Mouse (Mus musculus) hindbrain, embryonic 16.5 days (tissue): ENCODE data around the gene Wnk2. TPM values are rescaled to one million over a fixed set of nuclear protein-coding genes. Genes with fewer than 3 reads are reported as not detected.

Source experiments
- ATAC-seq: fragments of 200-750 bp; cut with Nextera tagmentation; 2 replicates; pipeline ENCODE4 v1.8.0; 2017; ENCODE audit warnings: moderate TSS enrichment, moderate library complexity
- H3K27ac ChIP-seq: fragments of 300-500 bp; sonication (generic); 2 replicates; pipeline ENCODE4 v1.5.1; 2014; ENCODE audit warnings: low read depth, mild to moderate bottlenecking, control low read depth, low read length, moderate library complexity
- H3K27me3 ChIP-seq: fragments of 300-500 bp; sonication (generic); replicated peaks from 2 replicates; pipeline ENCODE4 v1.6.1; 2014; ENCODE audit warnings: low read length; ENCODE audit not compliant: control insufficient read depth, insufficient read depth
- H3K36me3 ChIP-seq: fragments of 300-500 bp; sonication (generic); 2 replicates; pipeline ENCODE4 v1.6.1; 2014; ENCODE audit warnings: mild to moderate bottlenecking, low read length, moderate library complexity, mixed read lengths; ENCODE audit not compliant: control insufficient read depth, insufficient read depth
- H3K4me1 ChIP-seq: fragments of 300-500 bp; sonication (generic); 2 replicates; pipeline ENCODE4 v1.6.1; 2014; ENCODE audit warnings: low read depth, low read length; ENCODE audit not compliant: control insufficient read depth, insufficient read depth
- H3K4me2 ChIP-seq: fragments of 300-500 bp; sonication (generic); 2 replicates; pipeline ENCODE4 v1.6.1; 2014; ENCODE audit warnings: mild to moderate bottlenecking, low read length, control low read depth, moderate library complexity
- H3K4me3 ChIP-seq: fragments of 300-500 bp; sonication (generic); 2 replicates; pipeline ENCODE4 v1.5.1; 2014; ENCODE audit warnings: mild to moderate bottlenecking, low read length, control low read depth, moderate library complexity
- H3K9ac ChIP-seq: fragments of 300-500 bp; sonication (generic); 2 replicates; pipeline ENCODE4 v1.6.1; 2014; ENCODE audit warnings: low read depth, mild to moderate bottlenecking, control low read depth, low read length, moderate library complexity
- H3K9me3 ChIP-seq: fragments of 300-500 bp; sonication (generic); 2 replicates; pipeline ENCODE4 v1.6.1; 2014; ENCODE audit warnings: mild to moderate bottlenecking, low read length, moderate library complexity; ENCODE audit not compliant: control insufficient read depth
- WGBS: fragments of 180-500 bp; shearing (Covaris S2); extraction: QIAGEN DNeasy Blood & Tissue Kit; methylation state at CpG from one replicate; pipeline ENCODE4 v1.1.7; 2014; 5-methylcytosine and 5-hydroxymethylcytosine counted together
- polyA plus RNA-seq: library from polyadenylated mRNA; unstranded; fragments of >200 nt; fragmentation: Nextera tagmentation; extraction: Ambion mirVana; gene quantifications from 2 replicates; pipeline ENCODE4 v1.2.1, GENCODE M21; 2015

The Wnk2 gene
- polyA plus RNA-seq, 1 experiment from 2014 or later = 15.6 TPM

DNA sequence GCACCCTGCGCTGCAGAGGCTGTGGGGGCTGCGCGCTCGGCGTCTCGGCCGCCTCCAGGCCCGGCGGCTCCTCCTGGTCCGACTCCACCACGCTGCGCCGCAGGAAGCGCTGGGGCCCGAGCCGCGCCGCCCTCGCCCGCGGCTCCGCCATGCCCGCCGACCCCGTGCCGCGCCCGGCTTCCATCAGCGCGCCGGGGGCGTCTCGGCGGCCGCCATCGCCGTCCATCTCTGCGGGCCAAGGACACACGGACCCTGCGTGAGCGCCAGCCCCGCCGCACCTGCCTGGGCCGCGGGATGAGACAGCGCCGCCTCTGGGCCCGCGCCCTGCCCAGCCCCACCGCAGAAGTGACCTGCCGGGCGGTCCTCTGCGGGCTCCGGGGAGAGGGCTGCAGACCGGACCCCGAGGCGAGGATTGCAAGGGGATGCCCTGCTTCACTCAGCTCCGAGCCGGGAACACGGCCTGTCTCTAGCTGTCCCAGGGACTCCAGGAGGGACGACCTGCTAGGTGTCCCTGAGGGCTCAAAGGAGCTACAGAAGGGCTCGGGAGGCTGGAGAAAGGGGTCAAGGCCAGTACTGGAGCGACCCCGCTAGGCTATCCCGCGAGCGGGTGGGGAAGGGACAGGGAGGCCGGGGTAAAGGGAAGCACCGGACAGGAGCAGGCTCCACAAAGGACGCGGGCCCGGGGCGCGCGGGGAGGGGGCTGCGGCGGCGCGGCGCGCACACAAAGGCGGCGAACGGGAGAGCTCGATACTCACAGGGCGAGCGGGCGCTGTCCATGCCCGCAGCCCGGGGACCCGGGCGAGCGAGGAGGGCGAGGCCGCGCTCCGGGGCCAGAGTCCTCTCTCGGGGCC lies 582 bp downstream of the Wnk2 start:
- Histone ChIP-seq H3K27me3 (0 out of 2 replicates have a peak, but pooled peaks cover 2% of the 10 kb centered on the region), H3K4me3 (peak overlapping the region; percentile 56), H3K4me2 (peak overlapping the region; percentile 65), H3K4me1 (peaks cover 40% of the 10 kb centered on the region), H3K9ac (peak overlapping the region; percentile 92), H3K36me3 (no peaks in the 10 kb centered on the region), H3K27ac (peak overlapping the region; percentile 91), H3K9me3 (no peaks in the 10 kb centered on the region)
- WGBS = under 1% methylated on average over 64 of the region's 98 CpGs
- peak; percentile 81 for ATAC-seq

DNA sequence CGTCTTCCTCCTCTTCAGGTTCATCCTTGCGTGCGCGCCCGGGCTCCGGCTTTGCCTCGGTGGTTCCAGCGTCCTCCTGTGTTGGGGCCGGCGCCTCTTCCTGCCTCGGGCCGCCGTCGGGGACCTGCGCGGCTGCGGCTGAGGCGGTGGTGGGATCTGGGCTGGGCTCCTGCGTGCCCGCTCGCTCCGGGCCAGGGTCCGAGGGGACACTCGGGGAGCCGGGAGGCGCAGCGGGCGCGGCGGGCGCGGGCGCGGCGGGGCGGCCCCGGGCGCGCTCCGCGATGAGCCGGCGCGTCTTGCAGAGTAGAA lies 1.2 kb downstream of the Wnk2 start:
- WGBS = under 1% methylated on average over 27 of the region's 44 CpGs
- H3K27me3 ChIP-seq = 0 out of 2 replicates have a peak, but pooled peaks cover 2% of the 10 kb centered on the region
- H3K4me2 ChIP-seq = peak overlapping the region; percentile 65
- H3K9me3 ChIP-seq = no peaks in the 10 kb centered on the region
- H3K4me1 ChIP-seq = peaks cover 40% of the 10 kb centered on the region
- H3K36me3 ChIP-seq = no peaks in the 10 kb centered on the region
- peak overlapping the region; percentile 92 for H3K9ac ChIP-seq
- H3K27ac ChIP-seq = peak overlapping the region; percentile 91
- H3K4me3 ChIP-seq = peak overlapping the region; percentile 56
- ATAC-seq = peak; percentile 5

DNA sequence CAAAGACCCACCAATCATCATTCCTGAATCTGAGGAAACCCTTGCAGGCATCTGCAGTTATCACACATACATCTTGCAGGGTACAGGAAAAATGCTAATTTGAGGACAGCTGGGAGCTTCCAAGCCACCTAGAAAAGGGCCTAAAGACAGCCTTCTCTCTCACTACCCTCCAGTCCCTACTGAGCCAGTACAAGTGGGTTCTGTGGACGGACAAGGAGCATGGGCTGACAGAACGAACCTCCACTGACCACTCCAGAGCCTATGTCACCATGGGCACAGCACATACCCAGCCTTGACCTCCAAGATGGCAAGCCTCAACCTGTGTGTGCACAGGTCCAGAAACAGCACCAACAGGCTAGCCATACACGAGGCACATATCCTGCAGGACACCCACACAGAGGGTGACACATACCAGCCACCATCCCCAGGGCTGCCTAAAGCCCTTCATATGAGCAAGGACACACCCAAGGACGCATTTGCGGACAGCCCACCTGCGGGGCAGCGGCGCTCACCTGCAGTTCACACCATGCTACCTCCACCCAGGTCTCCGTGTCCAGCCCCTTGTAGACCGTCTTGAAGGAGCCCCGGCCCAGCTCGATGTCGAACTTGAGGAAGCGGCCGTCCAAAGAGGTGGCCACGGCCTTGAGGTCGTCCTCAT lies 1.6 kb downstream of the Wnk2 start:
- peak overlapping the region; percentile 91 for H3K27ac ChIP-seq
- H3K27me3 ChIP-seq = 0 out of 2 replicates have a peak, but pooled peaks cover 2% of the 10 kb centered on the region
- no peaks in the 10 kb centered on the region for H3K9me3 ChIP-seq
- H3K4me2 ChIP-seq = peak overlapping the region; percentile 65
- peaks cover 40% of the 10 kb centered on the region for H3K4me1 ChIP-seq
- H3K9ac ChIP-seq = peak overlapping the region; percentile 92
- ATAC-seq = no peak
- peak overlapping the region; percentile 56 for H3K4me3 ChIP-seq
- H3K36me3 ChIP-seq = no peaks in the 10 kb centered on the region
- 17% methylated on average over 17 of the region's 17 CpGs for WGBS

DNA sequence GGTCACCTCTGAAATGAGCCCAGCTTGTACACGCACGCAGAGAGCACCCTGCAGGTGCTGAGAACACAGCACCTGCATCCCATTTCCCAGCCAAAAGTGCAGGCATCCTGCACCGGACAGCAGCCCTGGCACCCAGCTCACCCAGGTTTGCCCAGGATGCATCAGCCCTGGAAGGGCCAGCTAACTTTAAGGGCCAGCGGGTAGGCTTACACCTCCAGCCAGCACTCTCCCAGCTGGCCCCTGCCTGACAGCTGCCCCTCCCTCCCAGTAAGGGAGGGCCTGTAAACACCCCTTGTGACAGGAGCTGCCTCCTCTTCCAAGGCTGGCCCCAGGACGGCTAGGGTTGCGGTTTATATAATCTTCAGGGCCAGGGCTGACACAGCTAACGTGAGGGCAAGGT lies 2.4 kb downstream of the Wnk2 start:
- no peak overlapping the region for H3K27ac ChIP-seq
- H3K4me3 ChIP-seq = peak overlapping the region; percentile 56
- peak overlapping the region; percentile 92 for H3K9ac ChIP-seq
- peak overlapping the region; percentile 65 for H3K4me2 ChIP-seq
- no peaks in the 10 kb centered on the region for H3K36me3 ChIP-seq
- peaks cover 40% of the 10 kb centered on the region for H3K4me1 ChIP-seq
- H3K27me3 ChIP-seq = 0 out of 2 replicates have a peak, but pooled peaks cover 2% of the 10 kb centered on the region
- H3K9me3 ChIP-seq = no peaks in the 10 kb centered on the region
- 32% methylated on average over 7 of the region's 7 CpGs for WGBS
- ATAC-seq = no peak

DNA sequence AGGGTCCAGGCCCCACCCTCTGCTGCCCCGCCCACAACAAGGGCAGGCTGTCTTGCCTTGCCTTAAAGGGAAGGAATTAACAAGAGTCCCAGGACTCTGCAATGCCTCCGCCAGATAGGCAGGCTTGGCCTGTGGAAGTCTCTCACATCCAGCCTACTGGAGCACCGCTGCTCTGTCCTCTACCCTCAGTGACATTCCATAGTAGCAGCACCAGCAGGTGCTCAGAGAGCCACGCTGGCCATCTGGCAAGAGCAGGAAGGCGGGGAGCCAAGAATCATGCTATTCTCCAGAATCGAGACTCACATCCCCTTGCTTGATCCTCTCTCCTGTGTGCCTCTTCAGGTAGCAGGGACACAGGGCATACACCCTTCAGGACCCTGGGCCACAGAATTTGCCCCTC lies 3.4 kb downstream of the Wnk2 start:
- peak overlapping the region; percentile 21 for H3K4me3 ChIP-seq
- no peak overlapping the region for H3K27ac ChIP-seq
- no peaks in the 10 kb centered on the region for H3K27me3 ChIP-seq
- no peak for ATAC-seq
- H3K4me1 ChIP-seq = peaks cover 40% of the 10 kb centered on the region
- H3K4me2 ChIP-seq = peak overlapping the region; percentile 65
- WGBS = 48% methylated on average over 6 of the region's 6 CpGs
- peaks cover under 1% of the 10 kb centered on the region; the same call in 1 of the 2 replicates for H3K36me3 ChIP-seq
- H3K9ac ChIP-seq = peak overlapping the region; percentile 50
- no peaks in the 10 kb centered on the region for H3K9me3 ChIP-seq

DNA sequence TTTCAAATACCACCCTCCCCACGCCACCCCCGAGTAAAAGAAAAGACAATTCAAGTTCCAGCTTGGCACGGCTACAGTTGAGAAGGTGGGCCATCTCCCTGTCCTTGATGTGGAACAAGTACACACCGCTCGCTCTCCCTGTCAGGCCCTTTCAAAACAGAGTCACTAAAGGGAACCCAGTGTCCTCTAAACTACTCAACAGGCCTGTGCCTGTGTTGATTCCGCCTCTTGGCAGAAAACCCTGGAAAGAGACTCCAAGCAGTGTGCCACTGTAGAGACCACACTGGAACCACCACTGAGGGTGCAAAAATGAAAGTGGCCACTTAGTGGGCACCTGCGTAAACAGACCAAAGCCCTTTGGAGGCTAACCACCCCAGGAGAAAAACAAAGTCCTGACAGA lies 4.5 kb downstream of the Wnk2 start:
- H3K27ac ChIP-seq = no peak overlapping the region
- H3K36me3 ChIP-seq = peaks cover 6% of the 10 kb centered on the region
- H3K4me3 ChIP-seq = no peak overlapping the region
- 86% methylated on average over 7 of the region's 7 CpGs for WGBS
- ATAC-seq = no peak
- H3K9ac ChIP-seq = no peak overlapping the region
- no peaks in the 10 kb centered on the region for H3K9me3 ChIP-seq
- H3K4me2 ChIP-seq = no peak overlapping the region; the same call in 1 of the 2 replicates
- H3K27me3 ChIP-seq = no peaks in the 10 kb centered on the region
- H3K4me1 ChIP-seq = peaks cover 39% of the 10 kb centered on the region

DNA sequence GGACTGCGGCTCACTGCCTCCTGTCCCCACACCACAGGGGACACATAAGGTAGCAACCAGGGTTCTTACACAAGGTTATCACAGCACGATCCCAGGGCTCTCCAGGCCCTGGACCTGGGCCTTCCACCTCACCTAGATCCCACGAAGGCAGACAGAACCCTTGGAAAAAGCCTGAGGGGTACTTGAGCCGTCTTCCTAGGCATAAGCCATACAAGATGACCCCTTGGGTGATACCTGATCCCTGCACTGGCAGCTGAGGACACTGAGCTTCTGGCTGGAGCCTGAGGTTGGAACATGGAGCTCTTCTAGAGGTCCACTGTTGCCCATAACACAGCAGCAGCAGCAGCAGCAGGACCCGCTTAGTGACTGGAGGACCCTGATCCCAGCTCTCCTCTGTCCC lies 5.4 kb downstream of the Wnk2 start:
- H3K9me3 ChIP-seq = no peaks in the 10 kb centered on the region
- H3K27ac ChIP-seq = no peak overlapping the region
- WGBS = 84% methylated on average over 5 of the region's 5 CpGs
- ATAC-seq = no peak
- H3K27me3 ChIP-seq = no peaks in the 10 kb centered on the region
- no peak overlapping the region for H3K9ac ChIP-seq
- peaks cover 35% of the 10 kb centered on the region for H3K4me1 ChIP-seq
- H3K4me2 ChIP-seq = no peak overlapping the region
- H3K36me3 ChIP-seq = peaks cover 6% of the 10 kb centered on the region
- H3K4me3 ChIP-seq = no peak overlapping the region

DNA sequence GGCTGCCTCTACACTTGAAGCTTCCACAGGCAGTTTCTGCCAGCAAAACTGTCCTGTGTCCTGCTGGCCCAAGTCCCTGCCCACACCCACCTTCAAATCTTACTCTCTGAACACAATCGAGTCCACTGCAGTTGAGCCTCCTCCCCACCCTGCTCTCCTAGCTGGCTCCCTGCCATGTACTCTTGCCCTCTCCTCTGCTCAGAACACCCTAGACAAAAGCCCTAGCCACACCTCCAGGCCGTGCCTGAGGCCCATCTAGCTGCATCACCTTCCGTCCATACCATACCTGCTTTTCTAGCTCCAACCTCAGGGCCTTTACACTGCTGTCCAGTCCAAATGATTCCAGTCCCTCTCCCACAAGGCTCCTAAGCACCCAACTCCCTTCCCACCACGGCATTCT lies 7.2 kb downstream of the Wnk2 start:
- Histone ChIP-seq H3K36me3 (peaks cover 6% of the 10 kb centered on the region), H3K4me2 (no peak overlapping the region), H3K4me1 (peaks cover 27% of the 10 kb centered on the region), H3K9me3 (no peaks in the 10 kb centered on the region), H3K4me3 (no peak overlapping the region), H3K9ac (no peak overlapping the region), H3K27me3 (no peaks in the 10 kb centered on the region), H3K27ac (no peak overlapping the region)
- ATAC-seq = no peak
- 55% methylated on average over 4 of the region's 4 CpGs for WGBS

DNA sequence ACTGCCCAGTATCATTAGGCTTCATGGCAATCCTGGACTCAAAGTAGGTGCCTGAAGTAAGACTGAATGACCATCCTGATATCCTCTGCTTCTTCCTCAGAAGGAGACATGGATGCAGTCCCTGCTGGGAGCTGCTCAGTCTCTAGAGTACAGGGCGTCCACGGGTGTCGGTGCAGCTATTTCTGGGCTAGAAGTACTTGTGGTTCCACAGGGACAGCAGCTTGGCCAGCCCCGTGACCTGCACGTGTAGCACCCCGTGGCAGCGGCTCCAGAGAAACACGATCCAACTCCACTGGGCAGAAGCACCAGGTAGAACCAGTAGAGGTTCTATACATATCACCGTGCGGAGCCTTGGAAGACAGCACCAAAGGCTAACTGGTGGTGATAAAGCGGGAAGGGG lies 13.3 kb downstream of the Wnk2 start:
- no peak overlapping the region for H3K4me2 ChIP-seq
- no peak overlapping the region for H3K4me3 ChIP-seq
- 96% methylated on average over 11 of the region's 11 CpGs for WGBS
- ATAC-seq = no peak
- peaks cover 36% of the 10 kb centered on the region for H3K4me1 ChIP-seq
- no peak overlapping the region for H3K27ac ChIP-seq
- H3K9ac ChIP-seq = no peak overlapping the region
- no peaks in the 10 kb centered on the region for H3K9me3 ChIP-seq
- peaks cover 6% of the 10 kb centered on the region for H3K36me3 ChIP-seq
- H3K27me3 ChIP-seq = no peaks in the 10 kb centered on the region
